Comparison of ENCODE assay signal across 8 mouse cellular contexts in genomic region chr17:62883476-62884128, GRCm38 (mm10). TPM values are rescaled to one million over a fixed set of nuclear protein-coding genes. Genes with fewer than 3 reads are reported as not detected.
DNase-seq lines count a peak whose midpoint lies in the region; ATAC-seq and TF ChIP-seq lines count a peak whose summit lies in the region.

No protein-coding gene starts in this region.

- no peaks in the 10 kb centered on the region; the same call in 1 of the 2 replicates for H3K27me3 ChIP-seq in lung, embryonic 15.5 days
- H3K27me3 ChIP-seq in liver, embryonic 13.5 days: peaks cover 72% of the 10 kb centered on the region

- peak overlapping the region; percentile 99 for H3K4me2 ChIP-seq in lung, embryonic 15.5 days
- peak overlapping the region; percentile 74 for H3K4me2 ChIP-seq in liver, embryonic 13.5 days

- H3K4me1 ChIP-seq in lung, embryonic 15.5 days: peaks cover 11% of the 10 kb centered on the region; the same call in 1 of the 2 replicates
- 0 out of 2 replicates have a peak, but pooled peaks cover 14% of the 10 kb centered on the region for H3K4me1 ChIP-seq in liver, embryonic 13.5 days (replicated peaks)
- peaks cover 8% of the 10 kb centered on the region for H3K4me1 ChIP-seq in olfactory bulb, adult 2 months (ENCODE audit: control insufficient read depth, insufficient read depth, low read length)

- no peaks in the 10 kb centered on the region for H3K36me3 ChIP-seq in lung, embryonic 15.5 days
- no peaks in the 10 kb centered on the region for H3K36me3 ChIP-seq in liver, embryonic 13.5 days

- under 1% methylated on average over 34 of the region's 34 CpGs for WGBS in lung, embryonic 15.5 days
- WGBS in liver, embryonic 13.5 days (ENCODE audit: insufficient replicate concordance): under 1% methylated on average over 34 of the region's 34 CpGs
- under 1% methylated on average over 34 of the region's 34 CpGs for WGBS in olfactory bulb, adult 2 months

- peak overlapping the region; percentile 67 for H3K27ac ChIP-seq in lung, embryonic 15.5 days
- no peak overlapping the region for H3K27ac ChIP-seq in liver, embryonic 13.5 days
- no peak overlapping the region for H3K27ac ChIP-seq in olfactory bulb, adult 2 months (ENCODE audit: insufficient read depth, low read depth, low read length)

- peak overlapping the region; percentile 49 for H3K9ac ChIP-seq in lung, embryonic 15.5 days
- no peak overlapping the region; the same call in 1 of the 2 replicates for H3K9ac ChIP-seq in liver, embryonic 13.5 days

- no peaks in the 10 kb centered on the region for H3K9me3 ChIP-seq in lung, embryonic 15.5 days
- H3K9me3 ChIP-seq in liver, embryonic 13.5 days (replicated peaks): no peaks in the 10 kb centered on the region

- no peak for TF ChIP-seq POLR2A in olfactory bulb, adult 2 months (IDR thresholded peaks at IDR 0.05; ENCODE audit: insufficient read depth, low read depth, low read length)

- peak overlapping the region; percentile 88 for H3K4me3 ChIP-seq in lung, embryonic 15.5 days
- peak overlapping the region; percentile 61 for H3K4me3 ChIP-seq in liver, embryonic 13.5 days (replicated peaks)
- H3K4me3 ChIP-seq in olfactory bulb, adult 2 months (ENCODE audit: insufficient read depth, low read depth, low read length): peak overlapping the region; percentile 63

- ATAC-seq in lung, embryonic 15.5 days (ENCODE audit: borderline replicate concordance, extremely low read depth, low FRiP score, low TSS enrichment): no peak
- ATAC-seq in liver, embryonic 13.5 days (ENCODE audit: low read depth): no peak

- no peak for TF ChIP-seq CTCF in olfactory bulb, adult 2 months (IDR thresholded peaks at IDR 0.05; ENCODE audit: insufficient read depth, low read depth, low read length)

- DNase-seq in lung, postnatal 10 days: no peak
- peak; percentile 35 to 47 for DNase-seq in cerebellum, postnatal 36 days
- peak; percentile 10 for DNase-seq in gastrocnemius, postnatal 25 days
- peak; percentile 13 to 19 for DNase-seq in kidney, adult 8-10 months
- DNase-seq in liver, embryonic 13.5 days: no peak
- DNase-seq in c-Kit-positive CD71-positive TER-119-positive erythroid progenitor cells, embryonic 14.5 days (ENCODE audit: low spot score): no peak

RNA-seq across cellular contexts. Expression of gene Efna5, which starts 2.5 kb away (rescaled TPM):
- polyA plus RNA-seq in lung, embryonic 15.5 days (2015; fragmentation: Nextera tagmentation; extraction: Ambion mirVana): 12.6 and 13.3 TPM in 2 replicates
- total RNA-seq in gastrocnemius, postnatal 25 days (2021): 1 to 10 TPM in 1 of 2 experiments, under 1 TPM in 1; 0.46 to 2.9 TPM
- 2.6 and 2.9 TPM in 2 replicates for polyA plus RNA-seq in liver, embryonic 13.5 days (2015; fragmentation: Nextera tagmentation; extraction: Ambion mirVana)
- not detected in 2 replicates for polyA plus RNA-seq in olfactory bulb, adult 2 months (2012; ENCODE audit: insufficient read depth, insufficient read length, low replicate concordance, missing spikeins)

Comparison
In these comparisons a context has a peak if more than half of its experiments do, and no peak if none do; other contexts are left out.
1. DNase-seq: peak in cerebellum, postnatal 36 days (2 of 2), gastrocnemius, postnatal 25 days (single experiment) and kidney, adult 8-10 months (2 of 2); none in lung, postnatal 10 days (single experiment), liver, embryonic 13.5 days (single experiment) and c-Kit-positive CD71-positive TER-119-positive erythroid progenitor cells, embryonic 14.5 days (single experiment).
2. Peak in every context shown above with its lines, with median percentiles within 50 percentile points of each other: H3K4me3 ChIP-seq.